Mouse (Mus musculus): ENCODE measurements at regions not wholly inside any gene's neighbourhood (a gene's known extent, or its start where the extent isn't known, plus 50 kb on each side); places are given as distances from the start of the nearest gene placed in this dataset.
"Not testable (repeated sequence)": the region's sequence is repeated elsewhere in the genome, so short reads cannot be mapped to it uniquely, and the experiment has no call there.

- TF ChIP-seq NANOG (IDR thresholded peaks at IDR 0.05; ENCODE audit: borderline replicate concordance, low read length) (no peak), CTCF (conservative IDR thresholded peaks at IDR 0.05; ENCODE audit: low read length) (peak; percentile 86), POU5F1 (IDR thresholded peaks at IDR 0.05; ENCODE audit: borderline replicate concordance, low read length) (no peak)
- no peaks in the 10 kb centered on the region for H3K9me3 ChIP-seq (ENCODE audit: low read length)
These were observed 166.1 kb downstream of the AI429214 start for GRCm38 (mm10) chr8:37159481-37159880.

GRCm38 (mm10) chr8:37196859-37197258 lies 203.5 kb downstream of the AI429214 start:
- TF ChIP-seq CTCF (conservative IDR thresholded peaks at IDR 0.05; ENCODE audit: low read length) = no peak
- no peak for TF ChIP-seq POU5F1 (IDR thresholded peaks at IDR 0.05; ENCODE audit: borderline replicate concordance, low read length)
- no peak for TF ChIP-seq NANOG (IDR thresholded peaks at IDR 0.05; ENCODE audit: borderline replicate concordance, low read length)
- no peaks in the 10 kb centered on the region for H3K9me3 ChIP-seq (ENCODE audit: low read length)
- no peaks in the 10 kb centered on the region for H3K36me3 ChIP-seq (ENCODE audit: insufficient read depth, low read length)

More at GRCm38 (mm10) chr8:37159481-37159880, 166.1 kb downstream of the AI429214 start:
- H3K36me3 ChIP-seq (ENCODE audit: insufficient read depth, low read length) = no peaks in the 10 kb centered on the region
- H3K27me3 ChIP-seq (ENCODE audit: insufficient read depth, low read length) = no peaks in the 10 kb centered on the region
- H3K4me1 ChIP-seq (replicated peaks; ENCODE audit: low read depth, low read length) = no peaks in the 10 kb centered on the region
- no peak overlapping the region for H3K4me3 ChIP-seq (replicated peaks; ENCODE audit: low read length)

GRCm38 (mm10) chr8:37215894-37216293 lies 222.5 kb downstream of the AI429214 start:
- Histone ChIP-seq H3K4me1 (replicated peaks; ENCODE audit: low read depth, low read length) (no peaks in the 10 kb centered on the region), H3K9me3 (ENCODE audit: low read length) (no peaks in the 10 kb centered on the region), H3K36me3 (ENCODE audit: insufficient read depth, low read length) (no peaks in the 10 kb centered on the region), H3K27me3 (ENCODE audit: insufficient read depth, low read length) (no peaks in the 10 kb centered on the region), H3K4me3 (replicated peaks; ENCODE audit: low read length) (no peak overlapping the region)
- TF ChIP-seq CTCF (conservative IDR thresholded peaks at IDR 0.05; ENCODE audit: low read length) = no peak
- no peak for TF ChIP-seq NANOG (IDR thresholded peaks at IDR 0.05; ENCODE audit: borderline replicate concordance, low read length)
- no peak for TF ChIP-seq POU5F1 (IDR thresholded peaks at IDR 0.05; ENCODE audit: borderline replicate concordance, low read length)

More at GRCm38 (mm10) chr8:37196859-37197258, 203.5 kb downstream of the AI429214 start:
- H3K27me3 ChIP-seq (ENCODE audit: insufficient read depth, low read length) = no peaks in the 10 kb centered on the region
- H3K4me1 ChIP-seq (replicated peaks; ENCODE audit: low read depth, low read length) = no peaks in the 10 kb centered on the region
- H3K4me3 ChIP-seq (replicated peaks; ENCODE audit: low read length) = no peak overlapping the region

GRCm38 (mm10) chr8:37227091-37227490 lies 233.7 kb downstream of the AI429214 start:
- no peak overlapping the region for H3K4me3 ChIP-seq (replicated peaks; ENCODE audit: low read length)
- no peak for TF ChIP-seq NANOG (IDR thresholded peaks at IDR 0.05; ENCODE audit: borderline replicate concordance, low read length)
- TF ChIP-seq POU5F1 (IDR thresholded peaks at IDR 0.05; ENCODE audit: borderline replicate concordance, low read length) = no peak
- TF ChIP-seq CTCF (conservative IDR thresholded peaks at IDR 0.05; ENCODE audit: low read length) = no peak
- no peaks in the 10 kb centered on the region for H3K27me3 ChIP-seq (ENCODE audit: insufficient read depth, low read length)
- no peaks in the 10 kb centered on the region for H3K9me3 ChIP-seq (ENCODE audit: low read length)
- no peaks in the 10 kb centered on the region for H3K36me3 ChIP-seq (ENCODE audit: insufficient read depth, low read length)
- H3K4me1 ChIP-seq (replicated peaks; ENCODE audit: low read depth, low read length) = no peaks in the 10 kb centered on the region

GRCm38 (mm10) chr8:37237306-37237705 lies 243.9 kb downstream of the AI429214 start:
- H3K27me3 ChIP-seq (ENCODE audit: insufficient read depth, low read length) = no peaks in the 10 kb centered on the region
- no peak for TF ChIP-seq POU5F1 (IDR thresholded peaks at IDR 0.05; ENCODE audit: borderline replicate concordance, low read length)
- TF ChIP-seq CTCF (conservative IDR thresholded peaks at IDR 0.05; ENCODE audit: low read length) = no peak
- no peak for TF ChIP-seq NANOG (IDR thresholded peaks at IDR 0.05; ENCODE audit: borderline replicate concordance, low read length)

GRCm38 (mm10) chr8:37239354-37239753 lies 245.9 kb downstream of the AI429214 start:
- Histone ChIP-seq H3K27me3 (ENCODE audit: insufficient read depth, low read length) (no peaks in the 10 kb centered on the region), H3K4me1 (replicated peaks; ENCODE audit: low read depth, low read length) (no peaks in the 10 kb centered on the region), H3K9me3 (ENCODE audit: low read length) (no peaks in the 10 kb centered on the region), H3K4me3 (replicated peaks; ENCODE audit: low read length) (no peak overlapping the region), H3K36me3 (ENCODE audit: insufficient read depth, low read length) (no peaks in the 10 kb centered on the region)
- no peak for TF ChIP-seq CTCF (conservative IDR thresholded peaks at IDR 0.05; ENCODE audit: low read length)
- no peak for TF ChIP-seq NANOG (IDR thresholded peaks at IDR 0.05; ENCODE audit: borderline replicate concordance, low read length)
- no peak for TF ChIP-seq POU5F1 (IDR thresholded peaks at IDR 0.05; ENCODE audit: borderline replicate concordance, low read length)

More at GRCm38 (mm10) chr8:37237306-37237705, 243.9 kb downstream of the AI429214 start:
- Histone ChIP-seq H3K4me3 (replicated peaks; ENCODE audit: low read length) (no peak overlapping the region), H3K4me1 (replicated peaks; ENCODE audit: low read depth, low read length) (no peaks in the 10 kb centered on the region), H3K36me3 (ENCODE audit: insufficient read depth, low read length) (no peaks in the 10 kb centered on the region), H3K9me3 (ENCODE audit: low read length) (no peaks in the 10 kb centered on the region)

GRCm38 (mm10) chr8:37251234-37251633 lies 257.8 kb downstream of the AI429214 start:
- H3K4me3 ChIP-seq (replicated peaks; ENCODE audit: low read length); H3K36me3 ChIP-seq (ENCODE audit: insufficient read depth, low read length); H3K27me3 ChIP-seq (ENCODE audit: insufficient read depth, low read length); H3K4me1 ChIP-seq (replicated peaks; ENCODE audit: low read depth, low read length); H3K9me3 ChIP-seq (ENCODE audit: low read length): not testable (repeated sequence)

- Histone ChIP-seq H3K4me3 (replicated peaks; ENCODE audit: low read length) (no peak overlapping the region), H3K27me3 (ENCODE audit: insufficient read depth, low read length) (no peaks in the 10 kb centered on the region), H3K36me3 (ENCODE audit: insufficient read depth, low read length) (no peaks in the 10 kb centered on the region), H3K4me1 (replicated peaks; ENCODE audit: low read depth, low read length) (no peaks in the 10 kb centered on the region), H3K9me3 (ENCODE audit: low read length) (no peaks in the 10 kb centered on the region)
- TF ChIP-seq CTCF (conservative IDR thresholded peaks at IDR 0.05; ENCODE audit: low read length) (no peak), POU5F1 (IDR thresholded peaks at IDR 0.05; ENCODE audit: borderline replicate concordance, low read length) (no peak), NANOG (IDR thresholded peaks at IDR 0.05; ENCODE audit: borderline replicate concordance, low read length) (no peak)
These were observed 297.9 kb downstream of the AI429214 start for GRCm38 (mm10) chr8:37291069-37291850.

Data from E14TG2a.4 (cell line).